Mouse (Mus musculus): Measurements from ENCODE around the gene Olfr983.

The Olfr983 gene

DNA sequence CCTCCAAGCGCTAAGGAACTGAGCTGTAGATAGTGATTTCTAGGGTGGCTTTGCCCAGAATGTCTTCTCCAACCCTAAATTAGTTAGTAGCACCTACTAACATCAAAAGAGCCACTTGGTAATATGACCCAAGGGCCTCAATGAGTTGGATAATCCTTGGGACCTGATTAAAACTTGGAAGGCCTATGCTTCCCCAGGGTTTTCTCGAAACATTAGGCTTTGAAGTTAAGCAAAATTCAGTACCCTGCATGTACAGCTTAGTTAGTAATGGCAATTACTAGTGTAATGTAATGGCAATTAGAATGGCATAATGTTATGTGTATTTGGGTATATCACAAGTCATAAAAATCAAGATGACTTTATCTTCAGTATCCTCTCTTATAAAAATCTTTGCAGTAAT is at the start of gene Olfr983:
TSS of gene Olfr983 (minus strand) at position 101 of the 400 bp plus-strand sequence.
- no peak for DNase-seq (ENCODE audit: low read depth, low spot score)

DNA sequence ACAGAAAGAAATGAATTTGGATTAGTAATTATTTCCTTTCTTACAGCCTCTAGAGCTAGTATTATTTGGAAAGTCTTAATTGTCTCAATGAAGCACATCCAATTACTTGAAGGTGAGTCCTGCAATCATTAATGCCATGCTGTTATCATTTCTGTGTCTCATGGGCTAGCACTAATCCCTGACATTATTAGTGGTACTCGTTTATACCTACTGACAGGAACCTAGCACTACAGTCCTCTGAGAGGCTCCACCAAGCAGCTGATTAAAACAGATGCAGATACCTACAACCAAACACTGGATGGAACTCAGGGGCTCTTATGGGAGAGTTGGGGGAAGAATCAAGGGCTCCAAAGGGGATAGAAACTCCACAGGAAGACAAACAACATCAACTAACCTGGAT is 48.1 kb upstream of the Olfr983 start:
- no peak for DNase-seq (ENCODE audit: low read depth, low spot score)

DNA sequence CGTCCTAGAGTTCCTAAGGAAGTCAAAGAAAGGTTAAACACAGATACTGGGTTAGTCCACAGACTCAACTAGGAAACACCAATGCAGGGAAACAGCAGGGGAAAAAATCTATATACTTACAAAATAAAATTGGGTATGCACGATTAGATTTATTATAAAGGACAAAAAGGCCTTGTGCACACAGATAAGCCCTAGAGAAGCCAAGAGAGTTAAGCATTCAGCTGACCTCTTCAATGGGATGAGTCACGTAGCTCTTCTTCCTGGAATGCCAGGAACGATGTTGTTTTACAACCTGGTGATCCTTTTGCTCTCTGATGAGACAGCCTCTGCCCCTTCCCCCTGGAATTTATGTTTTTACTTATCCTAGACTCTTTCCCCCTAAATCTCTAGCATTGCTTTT is 46.1 kb upstream of the Olfr983 start:
- DNase-seq (ENCODE audit: low read depth, low spot score) = no peak

DNA sequence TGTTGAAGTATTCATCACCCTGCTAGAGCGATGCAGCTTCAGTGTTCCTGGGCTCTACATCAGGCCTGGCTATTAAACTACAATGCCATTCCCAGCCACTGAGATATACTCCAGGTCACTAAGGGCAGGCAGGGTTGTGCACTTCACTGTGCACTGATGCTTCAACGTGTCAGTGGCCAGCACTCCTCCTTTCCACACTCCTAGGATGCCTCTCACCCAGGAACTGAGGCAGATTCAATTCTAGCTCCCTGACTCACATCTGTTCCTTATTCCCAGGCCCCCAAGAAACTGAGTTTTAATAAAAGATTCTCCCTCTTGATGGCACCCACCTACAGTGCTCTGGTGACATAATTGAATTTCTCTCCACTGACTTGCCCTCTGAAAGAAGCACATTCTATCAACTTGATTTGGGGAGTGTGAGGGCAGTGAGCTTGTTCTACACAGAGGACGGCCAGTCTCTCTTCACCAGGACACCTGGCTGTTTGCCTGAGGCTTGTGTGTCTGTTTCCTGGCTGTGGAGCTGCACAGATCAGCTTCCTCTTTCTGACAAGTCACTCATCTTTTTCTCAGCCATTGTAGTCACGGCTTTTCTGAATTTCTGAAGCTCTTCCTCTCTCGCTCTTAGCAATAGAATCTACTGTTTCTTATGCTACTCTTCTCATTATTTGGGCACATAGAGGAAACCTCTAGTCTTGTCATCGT is 43.7 kb upstream of the Olfr983 start:
- peak; percentile 2 for DNase-seq (ENCODE audit: low read depth, low spot score)

- DNase-seq (ENCODE audit: low read depth, low spot score) = no peak
Measured at GRCm38 (mm10) chr9:40130556-40130955, 37.2 kb upstream of the Olfr983 start.

GRCm38 (mm10) chr9:40130084-40130483 is 36.7 kb upstream of the Olfr983 start, which contains the start of gene Olfr985:
Gene Olfr985, minus strand, starts transcription at chr9:40130184.
- DNase-seq (ENCODE audit: low read depth, low spot score) = no peak

- DNase-seq (ENCODE audit: low read depth, low spot score) = no peak
Measured at GRCm38 (mm10) chr9:40117287-40117659, 23.9 kb upstream of the Olfr983 start.

DNA sequence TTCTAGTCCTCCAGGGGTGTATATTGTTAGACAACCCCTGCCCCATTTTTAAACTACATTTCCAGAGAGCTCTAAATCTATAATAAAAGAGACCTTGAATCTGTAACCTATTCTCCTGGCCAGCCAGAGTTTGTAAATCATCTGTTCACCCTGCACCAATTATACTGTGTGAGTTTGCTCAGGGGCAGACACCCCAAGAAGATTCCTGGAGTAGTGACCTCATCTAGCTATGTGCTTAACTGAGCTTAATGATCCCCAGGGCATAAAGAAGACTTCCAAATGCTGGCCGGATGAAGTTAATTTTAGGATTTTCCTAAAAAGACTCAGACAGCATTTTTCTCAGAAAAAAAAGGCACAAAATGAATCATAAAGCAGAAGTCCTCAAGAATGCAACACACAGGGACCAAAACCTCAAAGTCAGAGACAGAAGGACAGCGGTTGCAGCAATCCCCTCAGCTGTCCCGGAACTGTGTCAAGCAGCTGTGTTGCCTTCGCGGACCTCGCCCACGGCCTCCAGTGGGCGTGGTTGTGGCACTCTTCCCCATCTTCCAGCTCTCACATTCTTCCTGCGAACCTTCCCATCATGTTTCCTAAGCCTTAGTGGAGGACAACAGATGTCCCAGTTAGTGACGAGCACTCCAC is 23.4 kb upstream of the Olfr983 start:
- peak; percentile 71 for DNase-seq (ENCODE audit: low read depth, low spot score)

DNA sequence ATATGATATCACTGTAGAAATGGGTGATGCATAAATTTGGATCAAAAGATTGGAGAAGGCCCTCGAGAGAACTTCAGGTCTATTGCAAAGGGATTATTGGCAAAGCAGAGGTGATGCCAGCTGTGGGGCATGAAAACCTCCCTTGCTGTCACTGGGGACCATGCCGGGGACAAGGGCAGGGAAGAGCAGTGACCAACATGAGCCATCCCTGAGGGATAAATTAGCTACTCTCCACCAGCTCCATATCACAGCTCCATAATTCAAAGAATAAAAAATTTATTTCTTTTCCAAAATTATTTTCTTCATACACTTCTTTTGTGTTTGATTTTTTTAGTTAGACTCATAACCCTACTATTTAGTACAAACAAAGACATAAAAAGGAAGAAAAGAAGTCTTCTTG is 20.7 kb upstream of the Olfr983 start, which contains the start of gene Olfr984:
TSS of gene Olfr984 (minus strand) at position 101 of the 400 bp plus-strand sequence.
- DNase-seq (ENCODE audit: low read depth, low spot score) = no peak

DNA sequence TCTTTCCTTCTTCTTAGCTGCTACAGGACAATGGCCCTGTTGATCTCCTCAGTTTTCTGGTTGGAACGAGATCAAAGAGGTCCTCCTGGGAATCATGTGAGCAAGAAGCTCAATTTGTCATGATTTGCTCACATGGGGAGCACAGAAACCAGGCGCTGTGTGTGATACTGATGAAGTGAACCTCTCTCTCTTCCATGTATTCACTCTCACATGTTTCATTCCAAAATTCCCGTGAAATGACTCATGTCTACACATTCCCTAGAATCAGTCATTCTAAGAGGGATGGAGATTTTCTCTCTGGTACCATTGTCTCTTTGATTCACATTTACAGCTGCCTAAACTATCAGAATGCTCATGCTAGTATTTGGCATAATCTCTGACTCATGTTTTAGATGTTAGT is 1.4 kb upstream of the Olfr983 start:
- DNase-seq (ENCODE audit: low read depth, low spot score) = no peak

- DNase-seq (ENCODE audit: low read depth, low spot score) = no peak
Measured at GRCm38 (mm10) chr9:40073529-40073928, 19.9 kb downstream of the Olfr983 start, which contains the start of gene Olfr982. Gene Olfr982, plus strand, starts transcription at chr9:40073829.

- no peak for DNase-seq (ENCODE audit: low read depth, low spot score)
Measured at GRCm38 (mm10) chr9:40050138-40050537, 43.3 kb downstream of the Olfr983 start.

Measured in skeletal muscle tissue, adult 2 months (tissue).